Mouse (Mus musculus): ENCODE data around the gene Nop10.
"Not testable (repeated sequence)": the region's sequence is repeated elsewhere in the genome, so short reads cannot be mapped to it uniquely, and the experiment has no call there.

The Nop10 gene

GRCm38 (mm10) chr2:112264364-112264763 is 2.6 kb downstream of the Nop10 start:
- DNase-seq (ENCODE audit: low read depth, low spot score) = no peak

GRCm38 (mm10) chr2:112265448-112266241 is 3.9 kb downstream of the Nop10 start, which contains the start of gene Slc12a6:
TSS of gene Slc12a6 (plus strand) at chr2:112265825.
- peak; percentile 91 for DNase-seq (ENCODE audit: low read depth, low spot score)

GRCm38 (mm10) chr2:112266242-112266592 is 4.5 kb downstream of the Nop10 start, which contains the start of gene Gm21985:
TSS of gene Gm21985 (plus strand) at chr2:112266314.
- peak; percentile 47 for DNase-seq (ENCODE audit: low read depth, low spot score)

- peak; percentile 23 for DNase-seq (ENCODE audit: low read depth, low spot score)
Measured at GRCm38 (mm10) chr2:112266780-112267179, 5.1 kb downstream of the Nop10 start.

- DNase-seq (ENCODE audit: low read depth, low spot score) = no peak
Measured at GRCm38 (mm10) chr2:112267547-112268269, 6.0 kb downstream of the Nop10 start.

GRCm38 (mm10) chr2:112270011-112270410 is 8.3 kb downstream of the Nop10 start:
- no peak for DNase-seq (ENCODE audit: low read depth, low spot score)

- no peak for DNase-seq (ENCODE audit: low read depth, low spot score)
Measured at GRCm38 (mm10) chr2:112272909-112273308, 11.2 kb downstream of the Nop10 start.

- no peak for DNase-seq (ENCODE audit: low read depth, low spot score)
Measured at GRCm38 (mm10) chr2:112273474-112273873, 11.7 kb downstream of the Nop10 start.

- DNase-seq (ENCODE audit: low read depth, low spot score) = no peak
Measured at GRCm38 (mm10) chr2:112276870-112277269, 15.1 kb downstream of the Nop10 start.

GRCm38 (mm10) chr2:112282846-112283245 is 21.1 kb downstream of the Nop10 start:
- DNase-seq (ENCODE audit: low read depth, low spot score) = no peak

GRCm38 (mm10) chr2:112284363-112285030 is 22.8 kb downstream of the Nop10 start:
- peak; percentile 74 for DNase-seq (ENCODE audit: low read depth, low spot score)

GRCm38 (mm10) chr2:112285031-112285390 is 23.3 kb downstream of the Nop10 start:
- DNase-seq (ENCODE audit: low read depth, low spot score) = no peak

- not testable (repeated sequence) for DNase-seq (ENCODE audit: low read depth, low spot score)
Measured at GRCm38 (mm10) chr2:112286062-112286461, 24.3 kb downstream of the Nop10 start.

GRCm38 (mm10) chr2:112287059-112287458 is 25.3 kb downstream of the Nop10 start:
- DNase-seq (ENCODE audit: low read depth, low spot score) = no peak

- DNase-seq (ENCODE audit: low read depth, low spot score) = no peak
Measured at GRCm38 (mm10) chr2:112289507-112289906, 27.8 kb downstream of the Nop10 start.

GRCm38 (mm10) chr2:112292823-112293222 is 31.1 kb downstream of the Nop10 start:
- DNase-seq (ENCODE audit: low read depth, low spot score) = no peak

- DNase-seq (ENCODE audit: low read depth, low spot score) = no peak
Measured at GRCm38 (mm10) chr2:112296211-112296610, 34.5 kb downstream of the Nop10 start.

GRCm38 (mm10) chr2:112298221-112298620 is 36.5 kb downstream of the Nop10 start:
- DNase-seq (ENCODE audit: low read depth, low spot score) = no peak

GRCm38 (mm10) chr2:112308671-112309070 is 46.9 kb downstream of the Nop10 start:
- no peak for DNase-seq (ENCODE audit: low read depth, low spot score)

GRCm38 (mm10) chr2:112309161-112309600 is 47.5 kb downstream of the Nop10 start:
- no peak for DNase-seq (ENCODE audit: low read depth, low spot score)

Data from mesoderm, embryonic 11.5 days (tissue).